Comparison of ENCODE assay signal across 11 mouse cellular contexts in the genomic region with DNA sequence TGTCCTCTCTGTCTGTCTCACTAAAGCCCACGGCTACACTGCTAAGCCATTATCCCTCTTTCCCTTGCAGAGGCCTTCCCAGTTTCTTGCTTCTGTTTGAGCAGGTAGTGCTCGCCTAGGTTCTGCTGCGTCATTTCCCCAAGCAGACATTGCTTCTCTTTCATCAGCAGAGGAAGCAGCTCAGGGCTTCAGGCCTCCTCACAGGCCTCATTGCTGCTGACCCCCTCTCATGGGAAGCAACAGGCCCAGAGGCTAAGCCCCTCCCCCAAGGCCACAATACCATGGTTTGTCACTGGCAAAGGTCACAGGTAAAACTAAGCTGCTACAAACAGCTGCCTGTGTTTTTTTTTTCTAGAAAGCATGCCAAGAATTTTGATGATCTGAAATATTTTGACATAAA. TPM values are rescaled to one million over a fixed set of nuclear protein-coding genes. Genes with fewer than 3 reads are reported as not detected.
DNase-seq lines count a peak whose midpoint lies in the region; ATAC-seq and TF ChIP-seq lines count a peak whose summit lies in the region.
"Had no signal": no experiment of that assay in that cellular context is flagged by ENCODE, and none has a peak within 500 bp of the region (broad histone marks: within the 10 kb centered on the region; RNA-seq: fewer than 3 reads in every experiment).

No protein-coding gene starts in this region.

- 28% methylated on average over 3 of the region's 3 CpGs for WGBS in thymus, adult 2 months
- WGBS in liver, embryonic 13.5 days (ENCODE audit: insufficient replicate concordance) = 40% methylated on average over 3 of the region's 3 CpGs

- no peak for TF ChIP-seq POLR2A in thymus, adult 2 months (IDR thresholded peaks at IDR 0.05; ENCODE audit: control insufficient read depth, extremely low read depth, insufficient read depth, low read length, poor library complexity)

- H3K36me3 ChIP-seq in thymus, adult 2 months (ENCODE audit: control insufficient read depth, insufficient read depth, low read length) = no peaks in the 10 kb centered on the region
- peaks cover 82% of the 10 kb centered on the region for H3K36me3 ChIP-seq in liver, embryonic 13.5 days

- H3K9ac ChIP-seq in liver, embryonic 13.5 days = peak overlapping the region; percentile 54

- peak; percentile 40 for DNase-seq in CD4-positive, CD25-positive, alpha-beta regulatory T cell, adult 2 months (ENCODE audit: low read depth, low spot score)
- peak; percentile 42 for DNase-seq in thymus, adult 2 months
- no peak for DNase-seq in thymus, postnatal 10 days (ENCODE audit: low spot score in 2 of 2)
- no peak for DNase-seq in liver, embryonic 13.5 days
- no peak for DNase-seq in urinary bladder, postnatal 14 days (ENCODE audit: low spot score)
- no peak for DNase-seq in right cerebral cortex, postnatal 4 days
- no peak for DNase-seq in spleen, postnatal 4 days (ENCODE audit: low spot score in 2 of 2)
- DNase-seq: heart, adult 18-20 months had no signal

- no peaks in the 10 kb centered on the region for H3K27me3 ChIP-seq in thymus, adult 2 months (ENCODE audit: control insufficient read depth, insufficient read depth, low read length)
- no peaks in the 10 kb centered on the region for H3K27me3 ChIP-seq in liver, embryonic 13.5 days

- no peak for ATAC-seq in CD4-positive, CD25-positive, alpha-beta regulatory T cell, adult 4 months
- no peak for ATAC-seq in liver, embryonic 13.5 days (ENCODE audit: low read depth)

- no peak overlapping the region for H3K4me3 ChIP-seq in thymus, adult 2 months (ENCODE audit: control insufficient read depth, insufficient read depth, low read length)
- peak overlapping the region; percentile 80 for H3K4me3 ChIP-seq in liver, embryonic 13.5 days (replicated peaks)

- H3K4me1 ChIP-seq in thymus, adult 2 months (replicated peaks; ENCODE audit: control insufficient read depth, insufficient read depth, low read length) = peaks cover 52% of the 10 kb centered on the region
- H3K4me1 ChIP-seq in liver, embryonic 13.5 days (replicated peaks) = peaks cover 85% of the 10 kb centered on the region

- H3K4me2 ChIP-seq in liver, embryonic 13.5 days = peak overlapping the region; percentile 71

- H3K27ac ChIP-seq in thymus, adult 2 months (ENCODE audit: control insufficient read depth, insufficient read depth, low read length) = peak overlapping the region; percentile 54
- peak overlapping the region; percentile 81 for H3K27ac ChIP-seq in liver, embryonic 13.5 days
- H3K27ac ChIP-seq: macrophage had no signal

- no peaks in the 10 kb centered on the region for H3K9me3 ChIP-seq in liver, embryonic 13.5 days (replicated peaks)

- no peak for TF ChIP-seq CTCF in thymus, adult 2 months (IDR thresholded peaks at IDR 0.05; ENCODE audit: borderline replicate concordance, control insufficient read depth, extremely low read depth, insufficient read depth, low read length, poor library complexity)

RNA-seq across cellular contexts. Expression of gene Art4, which starts 4.8 kb away (rescaled TPM):
- 1 to 10 TPM; 3.7 to 5.7 TPM for polyA plus RNA-seq in CD4-positive, CD25-positive, alpha-beta regulatory T cell, adult 4 months (2017; shearing (Covaris generic))
- polyA plus RNA-seq in thymus, adult 2 months (2012; rRNA removed) = 12.8 and 13.3 TPM in 2 replicates
- polyA plus RNA-seq in liver, embryonic 13.5 days (2015; fragmentation: Nextera tagmentation; extraction: Ambion mirVana) = 28.8 and 32.7 TPM in 2 replicates
- polyA plus RNA-seq: macrophage had no signal

RNA-seq across cellular contexts. Expression of gene Smco3, which starts 17.5 kb away (rescaled TPM):
- not detected for polyA plus RNA-seq in CD4-positive, CD25-positive, alpha-beta regulatory T cell, adult 4 months (2017; shearing (Covaris generic))
- polyA plus RNA-seq in thymus, adult 2 months (2012; rRNA removed) = 0.13 and 0.24 TPM in 2 replicates
- polyA plus RNA-seq in liver, embryonic 13.5 days (2015; fragmentation: Nextera tagmentation; extraction: Ambion mirVana) = not detected in 2 replicates
- polyA plus RNA-seq: spleen, adult 2 months had no signal

RNA-seq across cellular contexts. Expression of gene Mgp, which starts 22.9 kb away (rescaled TPM):
- polyA plus RNA-seq in CD4-positive, CD25-positive, alpha-beta regulatory T cell, adult 4 months (2017; shearing (Covaris generic)) = not detected
- polyA plus RNA-seq in thymus, adult 2 months (2012; rRNA removed) = 173 and 274 TPM in 2 replicates
- polyA plus RNA-seq in liver, embryonic 13.5 days (2015; fragmentation: Nextera tagmentation; extraction: Ambion mirVana) = 6.5 and 7.3 TPM in 2 replicates
- polyA plus RNA-seq: macrophage had no signal

RNA-seq across cellular contexts. Expression of gene Wbp11, which starts 24.7 kb away (rescaled TPM):
- polyA plus RNA-seq in CD4-positive, CD25-positive, alpha-beta regulatory T cell, adult 4 months (2017; shearing (Covaris generic)) = 10 to 100 TPM; 58.3 to 63.6 TPM
- 72.3 and 91.3 TPM in 2 replicates for polyA plus RNA-seq in thymus, adult 2 months (2012; rRNA removed)
- polyA plus RNA-seq in liver, embryonic 13.5 days (2015; fragmentation: Nextera tagmentation; extraction: Ambion mirVana) = 62.5 and 80.2 TPM in 2 replicates

RNA-seq across cellular contexts. Expression of gene BC049715, which starts 25.3 kb away (rescaled TPM):
- 1 to 10 TPM; 2.1 to 5.2 TPM for polyA plus RNA-seq in CD4-positive, CD25-positive, alpha-beta regulatory T cell, adult 4 months (2017; shearing (Covaris generic))
- 0.86 and 2.3 TPM in 2 replicates for polyA plus RNA-seq in thymus, adult 2 months (2012; rRNA removed)
- 1.2 and 2.4 TPM in 2 replicates for polyA plus RNA-seq in liver, embryonic 13.5 days (2015; fragmentation: Nextera tagmentation; extraction: Ambion mirVana)

Comparison
In these comparisons a context has a peak if more than half of its experiments do, and no peak if none do; other contexts are left out.
1. DNase-seq: peak in CD4-positive, CD25-positive, alpha-beta regulatory T cell, adult 2 months (single experiment) and thymus, adult 2 months (single experiment); none in thymus, postnatal 10 days (0 of 2), liver, embryonic 13.5 days (single experiment), urinary bladder, postnatal 14 days (single experiment), right cerebral cortex, postnatal 4 days (single experiment) and spleen, postnatal 4 days (0 of 2).
2. RNA of gene Mgp, which starts 22.9 kb away (polyA plus RNA-seq): 173 to 274 TPM in thymus, adult 2 months; 6.5 to 7.3 TPM in liver, embryonic 13.5 days and not detected in CD4-positive, CD25-positive, alpha-beta regulatory T cell, adult 4 months; every median in the first group is over 10 times any median in the second.